Mouse (Mus musculus) adrenal gland (tissue): ENCODE data around the gene Rgl2.
"Not testable (repeated sequence)": the region's sequence is repeated elsewhere in the genome, so short reads cannot be mapped to it uniquely, and the experiment has no call there.

ENCODE experiments used
- intact Hi-C: fragments of 180-260 bp; cut with DNase I; formaldehyde crosslinking; loops from one replicate; pipeline ENCODE4 v1.15.1; 2025
- long read RNA-seq, 2 experiments: library from polyadenylated mRNA; unstranded; transcript quantifications; one replicate each; pipeline ENCODE4 v2.0.0; 2020; ENCODE audit warnings: borderline replicate concordance in 1 of 2; ENCODE audit not compliant: insufficient replicate concordance in 1 of 2

The Rgl2 gene
- long read RNA-seq, experiment 1, partial matches to known transcripts: 5 of 9 reads
- long read RNA-seq, experiment 1, other reads (novel, unspliced or antisense): 1 of 9 reads
- long read RNA-seq, experiment 2, partial matches to known transcripts: 3 of 6 reads
- long read RNA-seq, experiment 2, other reads (novel, unspliced or antisense): 3 of 6 reads

- intact Hi-C loops: no loop called here
These were observed at the start of gene Rgl2 for GRCm38 (mm10) chr17:33929371-33930279. Gene Rgl2 (plus strand): TSS chr17:33929543.

- intact Hi-C loops: not testable (repeated sequence)
These were observed 45.0 kb upstream of the Rgl2 start for GRCm38 (mm10) chr17:33884320-33884719.

GRCm38 (mm10) chr17:33887802-33888201, 41.5 kb upstream of the Rgl2 start:
- intact Hi-C loops: not testable (repeated sequence)

- intact Hi-C loops: not testable (repeated sequence)
These were observed 41.1 kb upstream of the Rgl2 start for GRCm38 (mm10) chr17:33888230-33888629.

- intact Hi-C loops: not testable (repeated sequence)
These were observed 39.3 kb upstream of the Rgl2 start for GRCm38 (mm10) chr17:33889941-33890532.

GRCm38 (mm10) chr17:33890533-33891059, 38.7 kb upstream of the Rgl2 start, which contains the start of gene Kifc1:
Gene Kifc1 (minus strand): TSS chr17:33890661.
- intact Hi-C loops: no loop called here

- intact Hi-C loops: no loop called here
These were observed 38.0 kb upstream of the Rgl2 start for GRCm38 (mm10) chr17:33891357-33891756.

- intact Hi-C loops: not testable (repeated sequence)
These were observed 37.5 kb upstream of the Rgl2 start for GRCm38 (mm10) chr17:33891892-33892291.

- intact Hi-C loops: no loop called here
These were observed 36.9 kb upstream of the Rgl2 start for GRCm38 (mm10) chr17:33892429-33892828.

GRCm38 (mm10) chr17:33893011-33893410, 36.3 kb upstream of the Rgl2 start:
- intact Hi-C loops: not testable (repeated sequence)

- intact Hi-C loops: no loop called here
These were observed 32.1 kb upstream of the Rgl2 start for GRCm38 (mm10) chr17:33897114-33897794.

- intact Hi-C loops: not testable (repeated sequence)
These were observed 31.1 kb upstream of the Rgl2 start for GRCm38 (mm10) chr17:33898193-33898592.

- intact Hi-C loops: no loop called here
These were observed 29.7 kb upstream of the Rgl2 start for GRCm38 (mm10) chr17:33899642-33900041.

GRCm38 (mm10) chr17:33900281-33900988, 28.9 kb upstream of the Rgl2 start:
- intact Hi-C loops: no loop called here

- intact Hi-C loops: no loop called here
These were observed 28.4 kb upstream of the Rgl2 start for GRCm38 (mm10) chr17:33900989-33901314.

- intact Hi-C loops: no loop called here
These were observed 27.7 kb upstream of the Rgl2 start for GRCm38 (mm10) chr17:33901653-33902052.

GRCm38 (mm10) chr17:33902079-33902478, 27.3 kb upstream of the Rgl2 start:
- intact Hi-C loops: no loop called here

GRCm38 (mm10) chr17:33902491-33902890, 26.9 kb upstream of the Rgl2 start:
- intact Hi-C loops: no loop called here

GRCm38 (mm10) chr17:33903911-33904651, 25.3 kb upstream of the Rgl2 start:
- intact Hi-C loops: not testable (repeated sequence)

- intact Hi-C loops: not testable (repeated sequence)
These were observed 24.5 kb upstream of the Rgl2 start, which contains the start of gene Platr17 for GRCm38 (mm10) chr17:33904835-33905234. Gene Platr17 (plus strand): TSS chr17:33905135.
